Mouse (Mus musculus) midbrain, embryonic 11.5 days (tissue): ENCODE data around the gene Ppp1r15b. TPM values are rescaled to one million over a fixed set of nuclear protein-coding genes. Genes with fewer than 3 reads are reported as not detected.
A peak's percentile ranks its signal among the peaks of the same experiment; 100 is the strongest.

ENCODE experiments used
- ATAC-seq: fragments of 200-750 bp; cut with Nextera tagmentation; 2 replicates; pipeline ENCODE4 v1.8.0; 2017; ENCODE audit warnings: moderate TSS enrichment, moderate library complexity; ENCODE audit not compliant: low FRiP score
- DNase-seq: peaks from one replicate; pipeline ENCODE4 v3.0.0; 2015; ENCODE audit warnings: low spot score; ENCODE audit errors: missing footprints
- H3K27ac ChIP-seq: fragments of 300-500 bp; sonication (generic); 2 replicates; pipeline ENCODE4 v1.5.1; 2014; ENCODE audit warnings: low read depth, low read length
- H3K27me3 ChIP-seq: fragments of 300-500 bp; sonication (generic); 2 replicates; pipeline ENCODE4 v1.6.1; 2014; ENCODE audit warnings: mild to moderate bottlenecking, low read length, moderate library complexity, mixed read lengths; ENCODE audit not compliant: control insufficient read depth, insufficient read depth
- H3K36me3 ChIP-seq: fragments of 300-500 bp; sonication (generic); 2 replicates; pipeline ENCODE4 v1.6.1; 2014; ENCODE audit warnings: mild to moderate bottlenecking, low read length, moderate library complexity, mixed read lengths; ENCODE audit not compliant: control insufficient read depth, insufficient read depth
- H3K4me1 ChIP-seq: fragments of 300-500 bp; sonication (generic); 2 replicates; pipeline ENCODE4 v1.6.1; 2014; ENCODE audit warnings: low read length; ENCODE audit not compliant: control insufficient read depth, insufficient read depth
- H3K4me2 ChIP-seq: fragments of 300-500 bp; sonication (generic); 2 replicates; pipeline ENCODE4 v1.6.1; 2014; ENCODE audit warnings: mild to moderate bottlenecking, moderate library complexity
- H3K4me3 ChIP-seq: fragments of 300-500 bp; sonication (generic); 2 replicates; pipeline ENCODE4 v1.5.1; 2014; ENCODE audit warnings: low read depth, low read length
- H3K9ac ChIP-seq: fragments of 300-500 bp; sonication (generic); 2 replicates; pipeline ENCODE4 v1.6.1; 2014; ENCODE audit warnings: low read length
- H3K9me3 ChIP-seq: fragments of 300-500 bp; sonication (generic); 2 replicates; pipeline ENCODE4 v1.6.1; 2016; ENCODE audit warnings: low read length; ENCODE audit not compliant: control insufficient read depth
- WGBS: fragments of 180-500 bp; shearing (Covaris S2); extraction: QIAGEN DNeasy Blood & Tissue Kit; methylation state at CpG from one replicate; pipeline ENCODE4 v1.1.7; 2014; 5-methylcytosine and 5-hydroxymethylcytosine counted together
- polyA plus RNA-seq: library from polyadenylated mRNA; unstranded; fragments of >200 nt; fragmentation: Nextera tagmentation; extraction: Ambion mirVana; gene quantifications from 2 replicates; pipeline ENCODE4 v1.2.1, GENCODE M21; 2014

The Ppp1r15b gene
- polyA plus RNA-seq, 1 experiment from 2014 or later = 49.5 TPM

DNA sequence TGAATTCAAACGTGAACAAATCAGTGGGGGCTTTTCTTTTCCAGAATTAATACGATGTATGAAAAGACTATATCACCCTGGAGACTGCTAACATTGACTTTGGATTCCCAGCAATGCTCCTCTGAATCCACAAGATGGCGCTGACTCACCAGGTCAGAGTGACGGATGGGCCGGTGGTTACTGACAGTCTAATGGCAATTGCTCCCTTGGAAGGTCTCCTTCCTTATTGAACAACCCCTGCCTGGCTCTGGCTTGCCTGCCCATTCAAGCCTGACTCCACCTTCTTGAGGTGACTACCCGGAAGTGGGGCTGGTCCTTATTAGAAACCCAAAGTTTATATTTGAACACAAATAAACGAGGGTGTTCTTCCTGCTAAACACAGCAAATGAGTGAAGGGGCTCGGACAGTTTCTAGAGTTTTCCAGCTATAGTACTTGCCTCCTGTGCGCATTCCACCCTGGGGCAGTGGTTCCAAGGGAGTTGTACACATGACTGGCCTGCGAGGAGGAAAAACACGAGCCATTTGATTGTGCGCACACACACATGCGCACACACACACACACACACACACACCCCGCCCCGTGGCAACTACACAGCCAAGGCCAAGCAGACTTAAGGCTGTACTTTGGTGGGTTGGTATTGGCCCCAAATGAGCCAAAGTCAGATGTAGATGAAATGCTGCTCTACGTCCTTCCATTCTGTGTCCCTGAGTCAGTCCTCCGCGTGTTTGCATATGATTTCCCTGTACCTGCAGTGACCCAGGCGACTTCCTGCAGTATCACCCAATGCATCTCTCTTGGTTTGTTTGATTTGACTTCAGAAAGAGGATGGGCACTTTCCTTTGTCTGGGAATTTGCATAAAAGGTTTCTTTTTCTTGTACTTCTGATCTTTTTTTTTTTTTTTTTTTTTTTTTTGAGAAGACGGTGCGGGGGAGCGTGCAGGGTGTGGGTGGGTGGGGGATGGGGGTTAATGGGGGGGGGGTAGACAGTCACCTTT, 15.4 kb downstream of the Ppp1r15b start:
- WGBS = 67% methylated on average over 22 of the region's 22 CpGs
- ATAC-seq = peak; percentile 50; the same call in 1 of the 2 replicates
- H3K27me3 ChIP-seq = no peaks in the 10 kb centered on the region
- no peaks in the 10 kb centered on the region for H3K4me1 ChIP-seq
- H3K4me2 ChIP-seq = no peak overlapping the region
- no peak overlapping the region for H3K27ac ChIP-seq
- DNase-seq = peak; percentile 89
- H3K9me3 ChIP-seq = no peaks in the 10 kb centered on the region; the same call in 1 of the 2 replicates
- no peak overlapping the region for H3K9ac ChIP-seq
- H3K36me3 ChIP-seq = peaks cover 1% of the 10 kb centered on the region; the same call in 1 of the 2 replicates
- H3K4me3 ChIP-seq = no peak overlapping the region

DNA sequence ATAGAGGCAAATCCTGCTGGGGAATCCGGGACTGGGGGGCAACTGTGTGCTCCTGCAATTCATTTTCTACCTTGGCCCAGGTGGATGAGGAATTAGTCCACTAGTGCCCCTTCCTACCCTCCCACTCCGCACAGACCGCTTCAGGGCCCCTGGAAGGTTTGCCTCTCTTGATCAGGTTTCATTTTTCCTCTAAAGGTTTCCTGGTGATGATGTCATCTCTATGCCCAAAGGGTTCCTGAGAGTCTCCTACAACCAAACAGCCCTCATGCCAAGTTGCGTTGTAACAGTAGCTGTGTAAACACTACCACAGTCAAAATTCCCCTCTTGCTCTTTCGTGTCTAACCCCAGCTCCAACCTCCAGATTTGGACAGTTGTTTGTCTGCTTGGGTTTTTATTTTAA, 16.4 kb downstream of the Ppp1r15b start:
- H3K36me3 ChIP-seq = no peaks in the 10 kb centered on the region
- WGBS = 78% methylated on average over 5 of the region's 5 CpGs
- H3K4me2 ChIP-seq = no peak overlapping the region
- no peak overlapping the region for H3K4me3 ChIP-seq
- no peak overlapping the region for H3K9ac ChIP-seq
- no peak overlapping the region for H3K27ac ChIP-seq
- no peaks in the 10 kb centered on the region; the same call in 1 of the 2 replicates for H3K9me3 ChIP-seq
- no peaks in the 10 kb centered on the region for H3K4me1 ChIP-seq
- no peaks in the 10 kb centered on the region for H3K27me3 ChIP-seq
- no peak for ATAC-seq
- DNase-seq = peak; percentile 71

DNA sequence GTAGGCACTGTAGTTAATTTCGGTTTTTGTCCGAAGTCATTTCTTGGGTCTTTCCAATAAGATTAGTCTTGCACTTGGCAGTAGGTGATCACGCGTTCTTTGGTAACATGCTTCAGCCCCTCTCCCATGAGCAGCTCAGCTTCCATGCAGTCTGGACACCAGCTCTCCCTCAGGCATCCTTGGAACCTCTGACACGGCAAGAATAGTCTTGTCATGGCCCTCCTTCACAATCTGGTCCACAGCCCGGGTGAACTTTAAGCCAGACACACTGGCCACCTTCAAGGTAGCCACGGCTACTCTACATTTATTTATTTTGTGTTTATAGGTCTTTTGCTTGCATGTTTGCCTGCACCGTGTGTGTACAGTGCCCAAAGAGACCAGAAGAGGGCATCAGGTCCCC, 17.2 kb downstream of the Ppp1r15b start:
- Histone ChIP-seq H3K4me3 (no peak overlapping the region), H3K9me3 (no peaks in the 10 kb centered on the region; the same call in 1 of the 2 replicates), H3K4me1 (no peaks in the 10 kb centered on the region), H3K27ac (no peak overlapping the region), H3K4me2 (no peak overlapping the region), H3K27me3 (no peaks in the 10 kb centered on the region), H3K9ac (no peak overlapping the region), H3K36me3 (no peaks in the 10 kb centered on the region)
- ATAC-seq = no peak
- DNase-seq = peak; percentile 64
- 90% methylated on average over 8 of the region's 8 CpGs for WGBS

DNA sequence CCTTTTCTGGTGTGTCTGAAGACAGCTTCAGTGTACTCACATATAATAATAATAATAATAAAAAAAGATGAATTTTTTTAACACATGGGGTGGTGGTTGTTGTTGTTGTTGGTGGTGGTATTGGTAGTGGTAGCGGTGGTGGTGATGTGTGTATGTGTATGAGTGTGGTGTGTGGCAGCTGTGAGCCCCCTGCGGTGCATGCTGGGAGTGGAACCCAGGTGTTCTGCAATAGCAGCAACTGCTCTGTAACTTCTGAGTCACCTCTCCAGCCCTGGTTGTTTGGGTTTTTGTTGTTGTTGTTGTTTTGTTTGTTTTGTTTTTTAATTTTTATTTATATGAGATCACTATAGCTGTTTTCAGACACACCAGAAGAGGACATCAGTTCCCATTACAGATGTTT, 19.6 kb downstream of the Ppp1r15b start:
- H3K9me3 ChIP-seq = no peaks in the 10 kb centered on the region; the same call in 1 of the 2 replicates
- no peak overlapping the region for H3K4me3 ChIP-seq
- H3K4me2 ChIP-seq = no peak overlapping the region
- no peaks in the 10 kb centered on the region for H3K4me1 ChIP-seq
- no peaks in the 10 kb centered on the region for H3K27me3 ChIP-seq
- H3K36me3 ChIP-seq = no peaks in the 10 kb centered on the region
- DNase-seq (peak; percentile 14), ATAC-seq (no peak)
- no peak overlapping the region for H3K27ac ChIP-seq
- WGBS = 95% methylated on average over 2 of the region's 2 CpGs
- no peak overlapping the region for H3K9ac ChIP-seq

DNA sequence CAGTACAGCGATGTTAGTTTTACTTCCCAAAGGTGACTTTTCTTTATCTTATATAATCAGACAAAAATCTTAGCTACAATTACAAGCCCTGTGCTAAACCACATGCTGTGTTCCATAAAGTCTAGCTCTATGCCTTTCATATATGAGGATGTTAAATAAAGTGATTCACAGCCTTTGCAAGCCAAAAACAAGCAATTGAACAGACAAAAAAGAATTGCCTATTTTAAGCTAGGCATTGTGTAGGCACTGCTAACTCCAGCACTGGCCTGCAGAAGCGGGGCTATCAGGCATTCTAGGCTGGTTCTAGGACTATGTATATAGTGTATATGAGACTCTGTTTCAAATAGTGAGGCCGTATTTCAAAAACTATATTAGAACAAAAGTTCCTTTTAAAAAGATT, 21.3 kb downstream of the Ppp1r15b start:
- WGBS = 90% methylated on average over 3 of the region's 3 CpGs
- Histone ChIP-seq H3K27ac (no peak overlapping the region), H3K36me3 (no peaks in the 10 kb centered on the region), H3K4me3 (no peak overlapping the region), H3K9ac (no peak overlapping the region), H3K4me2 (no peak overlapping the region), H3K9me3 (no peaks in the 10 kb centered on the region; the same call in 1 of the 2 replicates), H3K4me1 (no peaks in the 10 kb centered on the region), H3K27me3 (no peaks in the 10 kb centered on the region)
- DNase-seq = peak; percentile 53
- no peak for ATAC-seq

DNA sequence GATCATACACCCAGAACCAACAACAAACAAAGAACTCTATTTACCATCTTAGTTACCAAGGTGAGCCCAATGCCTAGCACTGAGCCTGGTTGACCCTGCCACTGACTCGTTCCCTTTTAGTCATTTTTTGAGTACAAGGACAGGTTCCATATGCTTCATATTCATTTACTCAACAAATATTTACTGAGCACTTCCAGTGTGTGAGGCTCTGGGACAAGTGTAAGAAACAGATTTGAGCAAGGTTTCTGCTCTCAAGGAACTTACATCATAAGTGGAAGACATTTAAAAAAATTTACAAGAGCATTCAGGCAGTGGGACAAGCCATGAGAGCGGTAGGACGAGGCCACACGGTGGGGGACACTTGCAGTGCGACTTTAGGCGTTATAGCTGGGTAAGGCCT, 24.3 kb downstream of the Ppp1r15b start:
- no peaks in the 10 kb centered on the region for H3K27me3 ChIP-seq
- ATAC-seq = no peak
- no peaks in the 10 kb centered on the region for H3K4me1 ChIP-seq
- H3K4me2 ChIP-seq = no peak overlapping the region
- 82% methylated on average over 6 of the region's 6 CpGs for WGBS
- DNase-seq = no peak
- H3K36me3 ChIP-seq = no peaks in the 10 kb centered on the region
- H3K4me3 ChIP-seq = no peak overlapping the region
- H3K27ac ChIP-seq = no peak overlapping the region
- no peak overlapping the region for H3K9ac ChIP-seq
- no peaks in the 10 kb centered on the region for H3K9me3 ChIP-seq

DNA sequence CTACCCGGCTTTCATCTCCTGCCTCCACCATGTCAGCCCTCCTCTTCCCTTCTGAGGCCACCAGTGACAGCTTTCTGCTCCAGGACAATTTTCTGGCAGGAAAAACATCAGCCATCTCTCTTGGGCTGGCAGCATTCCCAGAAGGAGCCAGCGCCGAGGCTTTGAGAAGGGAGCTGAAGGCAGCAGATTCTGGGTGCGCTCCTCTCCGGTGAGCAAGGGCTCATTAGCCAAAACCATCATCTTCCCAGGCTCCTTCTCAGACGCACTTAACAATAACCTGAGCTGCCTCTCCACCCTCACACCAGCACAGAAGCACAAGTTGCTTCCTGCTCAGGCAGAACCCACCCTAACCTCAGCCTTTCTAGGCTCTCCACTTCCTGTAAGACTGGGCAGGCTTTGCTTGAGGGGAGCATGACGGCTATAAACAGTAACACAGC, 28.2 kb downstream of the Ppp1r15b start:
- H3K4me1 ChIP-seq = no peaks in the 10 kb centered on the region
- no peak overlapping the region for H3K4me3 ChIP-seq
- no peaks in the 10 kb centered on the region for H3K36me3 ChIP-seq
- no peaks in the 10 kb centered on the region for H3K9me3 ChIP-seq
- DNase-seq (peak; percentile 45), ATAC-seq (no peak)
- H3K27me3 ChIP-seq = peaks cover 17% of the 10 kb centered on the region
- no peak overlapping the region for H3K9ac ChIP-seq
- WGBS = 72% methylated on average over 7 of the region's 7 CpGs
- H3K4me2 ChIP-seq = no peak overlapping the region
- no peak overlapping the region for H3K27ac ChIP-seq

DNA sequence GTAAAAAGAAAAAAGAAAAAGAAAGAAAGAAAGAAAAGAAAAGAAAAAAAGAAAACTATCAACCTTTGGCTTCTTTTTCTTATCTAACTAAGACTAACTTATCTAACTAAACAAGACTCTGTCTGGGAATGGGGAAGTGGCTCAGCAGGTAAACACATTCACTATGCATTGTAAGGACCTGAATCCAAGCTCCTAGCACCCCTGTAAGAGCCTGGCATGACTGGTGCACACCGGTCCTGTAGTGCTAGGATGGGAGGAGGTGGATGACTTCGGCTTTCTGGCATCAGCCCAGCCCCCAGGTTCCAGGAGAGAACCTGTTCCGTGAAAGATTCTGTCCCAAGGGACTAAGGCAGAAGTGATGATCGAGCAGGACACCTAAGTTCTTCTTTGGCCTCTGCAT, 30.6 kb downstream of the Ppp1r15b start:
- peaks cover 24% of the 10 kb centered on the region for H3K27me3 ChIP-seq
- H3K4me1 ChIP-seq = peaks cover 2% of the 10 kb centered on the region; the same call in 1 of the 2 replicates
- 59% methylated on average over 4 of the region's 4 CpGs for WGBS
- no peaks in the 10 kb centered on the region for H3K9me3 ChIP-seq
- DNase-seq (peak; percentile 56), ATAC-seq (no peak)
- H3K9ac ChIP-seq = no peak overlapping the region
- H3K4me3 ChIP-seq = no peak overlapping the region
- H3K36me3 ChIP-seq = no peaks in the 10 kb centered on the region
- no peak overlapping the region for H3K4me2 ChIP-seq
- no peak overlapping the region for H3K27ac ChIP-seq

DNA sequence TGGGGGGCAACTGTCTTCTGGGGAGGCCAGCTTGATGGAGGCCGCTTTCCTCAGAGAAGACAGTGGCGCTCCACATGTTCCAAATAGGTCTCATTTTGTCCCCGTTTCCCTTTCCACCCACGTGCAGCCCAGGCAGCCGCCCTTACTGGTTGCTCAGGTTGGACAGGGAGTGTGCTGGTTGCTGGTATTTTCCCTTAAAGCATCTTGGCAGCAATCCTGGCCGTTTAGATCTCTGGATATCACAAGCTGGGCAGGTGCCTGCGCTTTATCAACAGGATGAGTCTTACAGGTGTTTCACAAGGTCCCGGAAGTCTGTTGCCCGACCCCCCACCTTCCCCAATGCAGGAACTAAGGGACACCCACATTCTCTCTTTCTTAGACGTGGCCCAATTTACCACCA, 31.1 kb downstream of the Ppp1r15b start:
- H3K9ac ChIP-seq = no peak overlapping the region
- H3K9me3 ChIP-seq = no peaks in the 10 kb centered on the region
- WGBS = 76% methylated on average over 10 of the region's 10 CpGs
- no peak overlapping the region for H3K4me2 ChIP-seq
- H3K27me3 ChIP-seq = peaks cover 24% of the 10 kb centered on the region
- peak; percentile 56 for DNase-seq
- H3K27ac ChIP-seq = no peak overlapping the region
- peaks cover 2% of the 10 kb centered on the region; the same call in 1 of the 2 replicates for H3K4me1 ChIP-seq
- no peaks in the 10 kb centered on the region for H3K36me3 ChIP-seq
- H3K4me3 ChIP-seq = no peak overlapping the region
- ATAC-seq = no peak
